Mouse (Mus musculus): ENCODE data around the gene Rubcn. TPM values are rescaled to one million over a fixed set of nuclear protein-coding genes. Genes with fewer than 3 reads are reported as not detected.

Rubcn gene
- polyA plus RNA-seq, 1 experiment from 2014 or later: 41.3 TPM

DNA sequence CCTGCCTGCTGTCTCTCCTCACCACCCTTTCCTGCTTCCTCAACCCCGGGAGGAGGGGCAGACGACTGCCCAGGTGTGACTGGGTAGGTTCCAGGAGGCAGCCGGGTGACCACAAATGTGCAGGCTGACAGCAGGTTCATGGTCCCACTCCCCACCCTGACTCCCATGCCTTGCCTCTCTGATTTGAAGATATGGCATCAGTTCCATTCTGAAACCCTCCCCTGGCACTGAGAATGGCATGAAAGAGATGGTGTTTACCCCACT, 80.2 kb downstream of the Rubcn start, which contains the start of gene Muc20:
Gene Muc20 (minus strand): TSS at position 10 of the 264 bp plus-strand sequence.
- no peak for ATAC-seq
- Histone ChIP-seq H3K27ac (ENCODE audit: low read length) (no peak within 1 kb of the TSS), H3K9me3 (replicated peaks; ENCODE audit: control insufficient read depth, low read length, poor library complexity, severe bottlenecking) (no peaks in the 10 kb centered on the region), H3K4me3 (ENCODE audit: low read depth, low read length) (no peak within 1 kb of the TSS), H3K36me3 (ENCODE audit: control insufficient read depth, insufficient read depth, low read length) (no peaks in the 10 kb centered on the region), H3K4me2 (ENCODE audit: low read length) (no peak within 1 kb of the TSS), H3K9ac (ENCODE audit: low read depth, low read length) (no peak within 1 kb of the TSS), H3K4me1 (ENCODE audit: control insufficient read depth, insufficient read depth, low read length) (no peaks in the 10 kb centered on the region), H3K27me3 (ENCODE audit: control insufficient read depth, insufficient read depth, low read depth, low read length) (no peaks in the 10 kb centered on the region)
- 75% methylated on average over 3 of the region's 3 CpGs for WGBS

DNA sequence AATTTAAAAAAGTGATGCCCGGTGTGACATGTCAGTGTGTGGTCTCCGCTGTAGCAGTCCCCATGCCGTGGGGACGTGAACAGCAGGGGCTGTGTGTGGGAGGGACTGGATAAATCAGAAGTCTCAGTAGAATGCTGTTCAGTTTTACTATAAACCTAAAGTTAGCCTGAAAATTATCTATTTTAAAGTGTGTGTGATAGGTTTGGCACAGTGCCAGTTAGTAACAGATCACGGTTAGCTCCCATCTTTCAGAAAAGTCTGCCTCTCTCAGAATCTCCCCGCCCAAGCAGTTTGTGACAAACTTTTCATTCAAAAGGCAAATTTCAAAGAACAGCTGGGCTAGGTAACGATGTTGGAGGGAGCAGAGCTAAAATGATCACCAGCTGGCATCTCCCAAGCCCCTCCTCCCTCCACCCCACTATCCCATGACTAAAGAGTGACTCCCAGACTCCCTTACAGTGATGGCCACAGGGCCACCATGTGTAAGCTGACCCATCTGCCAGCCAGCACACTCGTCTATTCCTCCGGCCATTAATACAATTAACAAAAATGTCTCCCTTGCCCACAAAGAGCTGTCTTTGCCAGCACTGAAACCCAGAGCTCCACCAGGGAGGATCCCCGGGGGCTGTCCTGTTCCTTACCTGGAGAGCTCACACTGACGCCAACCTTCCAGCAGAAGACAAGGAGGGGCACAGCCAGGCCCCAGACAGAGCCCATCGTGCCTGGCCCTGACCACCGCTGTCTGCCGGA, 80.7 kb downstream of the Rubcn start:
- no peaks in the 10 kb centered on the region for H3K36me3 ChIP-seq (ENCODE audit: control insufficient read depth, insufficient read depth, low read length)
- H3K4me2 ChIP-seq (ENCODE audit: low read length): no peak overlapping the region
- H3K4me3 ChIP-seq (ENCODE audit: low read depth, low read length): no peak overlapping the region
- no peaks in the 10 kb centered on the region for H3K9me3 ChIP-seq (replicated peaks; ENCODE audit: control insufficient read depth, low read length, poor library complexity, severe bottlenecking)
- H3K27ac ChIP-seq (ENCODE audit: low read length): no peak overlapping the region
- H3K4me1 ChIP-seq (ENCODE audit: control insufficient read depth, insufficient read depth, low read length): no peaks in the 10 kb centered on the region
- no peak for ATAC-seq
- H3K27me3 ChIP-seq (ENCODE audit: control insufficient read depth, insufficient read depth, low read depth, low read length): no peaks in the 10 kb centered on the region
- 75% methylated on average over 14 of the region's 14 CpGs for WGBS
- no peak overlapping the region for H3K9ac ChIP-seq (ENCODE audit: low read depth, low read length)

DNA sequence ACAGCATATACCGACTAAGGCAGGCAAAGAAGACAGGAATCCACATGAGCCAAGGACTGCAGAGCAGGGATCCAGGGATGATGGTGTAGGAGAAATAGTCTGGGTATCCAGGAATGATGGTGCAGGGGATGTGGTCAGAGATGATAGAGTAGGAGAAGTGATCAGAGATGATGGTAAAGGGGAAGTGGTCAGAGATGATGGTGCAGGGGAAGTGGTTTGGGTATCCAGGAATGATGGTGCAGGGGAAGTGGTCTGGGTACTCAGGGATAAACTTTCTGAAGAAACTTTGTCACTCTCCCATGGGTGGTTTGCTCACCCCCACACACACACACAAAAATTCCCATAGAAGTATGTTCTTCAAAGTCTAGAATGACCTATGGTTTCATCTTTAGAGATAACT, 82.4 kb downstream of the Rubcn start:
- no peaks in the 10 kb centered on the region for H3K36me3 ChIP-seq (ENCODE audit: control insufficient read depth, insufficient read depth, low read length)
- no peaks in the 10 kb centered on the region for H3K9me3 ChIP-seq (replicated peaks; ENCODE audit: control insufficient read depth, low read length, poor library complexity, severe bottlenecking)
- no peaks in the 10 kb centered on the region for H3K4me1 ChIP-seq (ENCODE audit: control insufficient read depth, insufficient read depth, low read length)
- WGBS: 91% methylated on average over 1 of the region's 1 CpGs
- H3K4me2 ChIP-seq (ENCODE audit: low read length): no peak overlapping the region
- H3K27me3 ChIP-seq (ENCODE audit: control insufficient read depth, insufficient read depth, low read depth, low read length): no peaks in the 10 kb centered on the region
- no peak overlapping the region for H3K4me3 ChIP-seq (ENCODE audit: low read depth, low read length)
- no peak for ATAC-seq
- H3K27ac ChIP-seq (ENCODE audit: low read length): no peak overlapping the region
- H3K9ac ChIP-seq (ENCODE audit: low read depth, low read length): no peak overlapping the region

DNA sequence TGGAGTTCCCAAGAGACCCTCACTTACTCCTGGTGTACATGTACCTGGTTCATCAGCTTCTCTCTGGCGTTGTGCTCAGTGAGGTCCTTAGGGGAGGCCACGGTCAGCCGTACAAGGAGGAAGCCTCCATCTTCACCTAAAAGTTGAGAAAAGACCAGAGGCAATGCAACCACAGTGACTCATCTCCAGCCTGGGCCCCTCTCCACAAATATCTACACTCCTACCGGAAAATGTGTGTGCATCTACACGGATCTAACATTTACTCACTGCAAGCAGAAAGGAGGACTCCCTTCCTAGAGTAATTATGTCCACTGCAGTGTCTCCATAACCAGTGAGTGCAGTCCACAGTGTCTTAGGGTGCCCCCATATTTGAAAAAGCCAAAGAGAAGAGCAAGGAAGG, 87.5 kb downstream of the Rubcn start:
- Histone ChIP-seq H3K4me3 (ENCODE audit: low read depth, low read length) (no peak overlapping the region), H3K4me2 (ENCODE audit: low read length) (no peak overlapping the region), H3K4me1 (ENCODE audit: control insufficient read depth, insufficient read depth, low read length) (no peaks in the 10 kb centered on the region), H3K27ac (ENCODE audit: low read length) (no peak overlapping the region), H3K9ac (ENCODE audit: low read depth, low read length) (no peak overlapping the region), H3K9me3 (replicated peaks; ENCODE audit: control insufficient read depth, low read length, poor library complexity, severe bottlenecking) (no peaks in the 10 kb centered on the region), H3K27me3 (ENCODE audit: control insufficient read depth, insufficient read depth, low read depth, low read length) (no peaks in the 10 kb centered on the region), H3K36me3 (ENCODE audit: control insufficient read depth, insufficient read depth, low read length) (no peaks in the 10 kb centered on the region)
- no peak for ATAC-seq
- WGBS: 92% methylated on average over 5 of the region's 5 CpGs

DNA sequence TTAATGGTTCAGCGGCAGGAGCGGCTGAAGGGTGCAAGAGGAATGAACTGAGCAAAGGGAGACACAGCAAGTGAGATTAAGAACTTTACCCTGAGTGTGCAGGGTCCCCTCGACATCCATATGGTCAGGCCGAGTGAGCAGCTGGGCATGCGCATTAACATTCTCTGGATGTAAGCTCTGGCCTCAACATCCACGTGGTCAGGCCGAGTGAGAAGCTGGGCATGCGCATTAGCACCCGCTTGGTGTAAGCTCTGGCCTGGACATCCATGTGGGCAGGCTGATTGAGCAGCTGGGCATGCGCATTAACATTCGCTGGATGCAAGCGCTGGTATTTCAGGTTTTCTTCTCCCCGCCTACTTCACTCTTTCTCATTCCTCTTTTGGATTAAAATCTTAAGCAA, 92.7 kb downstream of the Rubcn start:
- no peaks in the 10 kb centered on the region for H3K27me3 ChIP-seq (ENCODE audit: control insufficient read depth, insufficient read depth, low read depth, low read length)
- H3K27ac ChIP-seq (ENCODE audit: low read length): no peak overlapping the region
- no peak for ATAC-seq
- H3K4me2 ChIP-seq (ENCODE audit: low read length): no peak overlapping the region
- WGBS: 55% methylated on average over 13 of the region's 13 CpGs
- H3K4me3 ChIP-seq (ENCODE audit: low read depth, low read length): no peak overlapping the region
- H3K36me3 ChIP-seq (ENCODE audit: control insufficient read depth, insufficient read depth, low read length): no peaks in the 10 kb centered on the region
- no peak overlapping the region for H3K9ac ChIP-seq (ENCODE audit: low read depth, low read length)
- H3K4me1 ChIP-seq (ENCODE audit: control insufficient read depth, insufficient read depth, low read length): no peaks in the 10 kb centered on the region
- no peaks in the 10 kb centered on the region for H3K9me3 ChIP-seq (replicated peaks; ENCODE audit: control insufficient read depth, low read length, poor library complexity, severe bottlenecking)

DNA sequence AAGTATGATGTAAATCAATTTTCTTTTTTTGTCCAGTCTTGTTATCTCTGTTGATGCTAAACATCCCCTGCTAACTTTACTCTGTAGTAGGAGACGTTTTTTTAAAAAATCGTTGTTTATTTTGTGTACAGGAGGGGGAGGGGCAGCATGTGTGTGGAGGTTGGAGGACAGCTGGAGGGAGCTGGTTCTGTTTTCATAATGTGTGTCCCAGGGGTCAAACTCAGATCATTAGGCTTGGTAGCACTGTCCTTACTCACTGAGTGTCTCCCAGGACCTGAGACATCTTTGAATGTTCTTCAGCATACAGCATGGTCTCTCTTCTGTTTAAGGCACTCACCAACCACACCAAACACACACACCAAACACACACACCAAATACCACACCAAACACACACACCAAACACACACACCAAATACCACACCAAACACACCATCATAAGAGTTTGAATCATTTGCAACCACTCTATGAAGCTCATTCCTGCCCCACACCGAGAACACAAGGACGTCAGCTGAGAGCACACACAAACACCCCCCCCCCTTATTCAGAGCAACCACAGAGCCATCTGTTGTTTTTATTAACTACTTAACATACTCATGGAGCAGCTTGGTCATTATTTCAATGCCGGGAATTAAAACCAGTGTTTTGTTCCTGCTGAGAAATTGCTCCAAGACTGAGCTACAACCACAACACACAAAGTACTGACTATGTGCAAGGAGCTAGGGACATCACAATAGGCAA, 94.1 kb downstream of the Rubcn start:
- Histone ChIP-seq H3K9ac (ENCODE audit: low read depth, low read length) (no peak overlapping the region), H3K27me3 (ENCODE audit: control insufficient read depth, insufficient read depth, low read depth, low read length) (no peaks in the 10 kb centered on the region), H3K27ac (ENCODE audit: low read length) (no peak overlapping the region), H3K4me2 (ENCODE audit: low read length) (no peak overlapping the region), H3K9me3 (replicated peaks; ENCODE audit: control insufficient read depth, low read length, poor library complexity, severe bottlenecking) (no peaks in the 10 kb centered on the region), H3K4me1 (ENCODE audit: control insufficient read depth, insufficient read depth, low read length) (no peaks in the 10 kb centered on the region), H3K4me3 (ENCODE audit: low read depth, low read length) (no peak overlapping the region), H3K36me3 (ENCODE audit: control insufficient read depth, insufficient read depth, low read length) (no peaks in the 10 kb centered on the region)
- ATAC-seq: no peak
- WGBS: 46% methylated on average over 5 of the region's 5 CpGs

DNA sequence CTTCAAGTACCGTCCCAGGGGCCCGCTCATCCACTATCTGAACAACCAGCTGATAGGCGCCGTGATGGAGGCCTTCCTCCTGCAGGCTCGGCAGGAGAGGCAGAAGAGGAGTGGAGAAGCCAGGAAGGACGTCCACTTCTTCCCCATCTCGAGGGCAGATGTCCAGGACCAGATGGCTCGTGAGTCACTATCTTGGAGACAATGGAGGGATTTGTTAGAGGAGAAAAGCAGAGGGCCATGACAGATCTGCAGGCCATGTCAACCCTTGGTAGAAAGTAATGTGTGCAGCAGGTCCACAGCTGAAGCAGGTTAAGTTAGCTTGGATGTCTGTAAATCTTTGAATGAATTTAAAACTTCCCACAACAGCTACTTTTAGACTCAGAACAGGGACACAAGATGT, 98.6 kb downstream of the Rubcn start:
- no peak overlapping the region for H3K27ac ChIP-seq (ENCODE audit: low read length)
- ATAC-seq: no peak
- WGBS: 59% methylated on average over 8 of the region's 8 CpGs

DNA sequence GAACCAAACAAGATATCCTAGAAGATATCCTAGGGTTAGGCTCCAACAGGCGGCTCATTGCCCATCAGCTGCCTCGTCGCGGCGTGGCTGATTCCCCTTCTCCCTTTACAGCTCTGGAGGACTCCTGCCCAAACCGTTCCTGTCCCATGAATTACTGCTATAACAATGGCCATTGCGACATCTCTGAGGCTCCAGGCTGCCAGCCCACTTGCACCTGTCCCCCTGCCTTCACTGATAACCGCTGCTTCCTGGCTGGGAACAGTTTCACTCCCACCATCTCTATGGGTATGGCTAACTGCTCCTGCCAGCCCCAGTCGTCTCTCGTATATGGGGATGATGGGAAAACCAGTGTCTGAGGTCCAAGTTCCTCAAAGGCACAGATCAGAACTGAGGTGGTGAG, 100.9 kb downstream of the Rubcn start:
- H3K27me3 ChIP-seq (ENCODE audit: control insufficient read depth, insufficient read depth, low read depth, low read length): no peaks in the 10 kb centered on the region
- WGBS: 83% methylated on average over 10 of the region's 10 CpGs

More for the DNA sequence above, 98.6 kb downstream of the Rubcn start:
- Histone ChIP-seq H3K4me2 (ENCODE audit: low read length) (no peak overlapping the region), H3K27me3 (ENCODE audit: control insufficient read depth, insufficient read depth, low read depth, low read length) (no peaks in the 10 kb centered on the region), H3K4me1 (ENCODE audit: control insufficient read depth, insufficient read depth, low read length) (no peaks in the 10 kb centered on the region), H3K9ac (ENCODE audit: low read depth, low read length) (no peak overlapping the region), H3K9me3 (replicated peaks; ENCODE audit: control insufficient read depth, low read length, poor library complexity, severe bottlenecking) (no peaks in the 10 kb centered on the region), H3K4me3 (ENCODE audit: low read depth, low read length) (no peak overlapping the region), H3K36me3 (ENCODE audit: control insufficient read depth, insufficient read depth, low read length) (no peaks in the 10 kb centered on the region)

More for the DNA sequence above, 100.9 kb downstream of the Rubcn start:
- no peak overlapping the region for H3K4me3 ChIP-seq (ENCODE audit: low read depth, low read length)
- ATAC-seq: no peak
- no peak overlapping the region for H3K4me2 ChIP-seq (ENCODE audit: low read length)
- no peaks in the 10 kb centered on the region for H3K9me3 ChIP-seq (replicated peaks; ENCODE audit: control insufficient read depth, low read length, poor library complexity, severe bottlenecking)
- H3K36me3 ChIP-seq (ENCODE audit: control insufficient read depth, insufficient read depth, low read length): no peaks in the 10 kb centered on the region
- no peak overlapping the region for H3K9ac ChIP-seq (ENCODE audit: low read depth, low read length)
- no peaks in the 10 kb centered on the region for H3K4me1 ChIP-seq (ENCODE audit: control insufficient read depth, insufficient read depth, low read length)
- H3K27ac ChIP-seq (ENCODE audit: low read length): no peak overlapping the region
